Mouse (Mus musculus) embryo, embryonic 11.5 days (tissue): ENCODE data around the gene Dner.
"Not testable (repeated sequence)": the region's sequence is repeated elsewhere in the genome, so short reads cannot be mapped to it uniquely, and the experiment has no call there.

Experiments
- DNase-seq: peaks from one replicate; pipeline ENCODE4 v3.0.0-alpha.2; 2012; ENCODE audit warnings: low read depth, low spot score

Dner gene

DNA sequence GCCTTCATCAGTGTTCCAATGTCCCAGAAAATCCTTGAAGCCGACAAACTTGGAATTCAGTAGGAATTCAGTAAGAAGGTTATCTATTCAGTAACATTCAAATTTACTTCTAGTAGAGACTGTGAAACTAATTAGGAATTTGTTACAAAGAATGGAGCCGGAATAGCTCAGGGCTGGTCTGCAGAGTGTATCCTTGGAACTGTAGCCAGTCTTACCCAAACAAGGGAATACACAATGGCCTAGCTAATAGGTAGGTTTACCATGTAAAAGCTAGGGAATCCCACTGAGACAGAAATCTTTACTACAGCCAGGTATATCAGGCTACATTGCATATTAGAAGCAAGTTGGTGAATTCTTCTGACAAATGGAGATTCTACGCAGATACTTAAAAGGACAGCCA is 363.2 kb downstream of the Dner start:
- DNase-seq: not testable (repeated sequence)

DNA sequence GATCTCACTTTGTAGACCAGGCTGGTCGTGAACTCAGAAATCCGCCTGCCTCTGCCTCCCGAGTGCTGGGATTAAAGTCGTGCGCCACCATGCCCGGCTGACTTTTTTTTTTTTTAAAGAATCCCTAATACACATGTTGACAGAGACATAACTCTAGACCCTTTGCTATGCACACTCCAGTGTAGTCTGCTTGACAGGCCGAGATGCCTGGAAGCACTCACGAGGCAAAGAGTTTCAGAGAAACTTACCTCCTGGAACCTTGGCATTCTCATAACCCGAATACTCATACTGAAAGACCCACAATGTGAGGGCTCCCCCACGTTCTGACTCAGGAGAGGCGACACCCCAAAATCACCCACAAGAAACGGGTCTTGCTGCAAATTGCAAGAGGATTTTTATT is 364.2 kb downstream of the Dner start:
- not testable (repeated sequence) for DNase-seq

DNA sequence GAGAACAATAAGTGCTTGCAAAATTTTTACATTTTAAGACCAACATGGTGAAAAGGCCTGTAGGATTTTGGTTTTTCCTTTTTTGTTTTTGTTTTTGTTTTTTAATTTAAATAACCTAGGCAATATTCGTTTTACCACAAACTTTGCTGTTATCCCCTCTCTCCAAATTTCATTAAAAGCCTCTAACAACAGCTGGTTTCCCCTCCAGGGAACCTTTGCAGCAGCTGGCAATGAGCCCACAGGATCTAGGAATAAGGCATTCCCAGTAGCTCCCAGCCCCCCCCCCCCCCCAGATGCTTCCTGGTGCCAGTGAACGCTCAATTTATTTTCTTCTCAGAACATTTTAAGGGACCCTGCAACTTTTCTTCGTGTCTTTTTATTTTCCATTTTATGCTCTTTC is 370.7 kb downstream of the Dner start:
- no peak for DNase-seq

DNA sequence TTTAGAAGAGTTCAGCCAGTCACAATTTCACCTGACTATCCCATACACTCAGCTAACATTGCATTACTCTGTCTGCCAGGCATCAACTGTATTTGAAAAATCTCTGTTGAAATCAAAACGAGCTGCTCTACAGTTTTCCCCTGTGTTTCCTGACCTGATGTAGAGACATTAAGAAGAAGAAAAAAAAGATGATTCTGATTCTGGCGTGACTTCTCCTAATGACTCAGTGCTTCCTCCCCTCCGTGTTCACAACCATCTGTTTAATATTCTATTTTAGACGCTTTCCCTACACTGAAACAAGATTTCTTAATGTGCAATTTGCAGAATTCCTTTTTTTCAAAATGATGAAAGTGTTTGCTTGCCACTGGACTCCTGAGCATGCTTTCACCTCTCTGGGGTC is 374.7 kb downstream of the Dner start:
- no peak for DNase-seq
